Mouse (Mus musculus): ENCODE results near the gene Dnhd1. TPM values are rescaled to one million over a fixed set of nuclear protein-coding genes. Genes with fewer than 3 reads are reported as not detected.
"Not testable (repeated sequence)": the region's sequence is repeated elsewhere in the genome, so short reads cannot be mapped to it uniquely, and the experiment has no call there.

Dnhd1 gene
- polyA plus RNA-seq, 1 experiment from 2014 or later = 0.91 TPM

GRCm38 (mm10) chr7:105726144-105726979 lies 75.7 kb downstream of the Dnhd1 start:
- WGBS = 88% methylated on average over 4 of the region's 4 CpGs
- TF ChIP-seq CTCF (IDR thresholded peaks at IDR 0.05; ENCODE audit: low read depth) = peak; percentile 95
- H3K36me3 ChIP-seq (ENCODE audit: insufficient read depth, low read length) = 0 out of 2 replicates have a peak, but pooled peaks cover 6% of the 10 kb centered on the region
- no peak overlapping the region for H3K4me2 ChIP-seq (ENCODE audit: low read length)
- H3K9ac ChIP-seq (ENCODE audit: low read depth, low read length) = no peak overlapping the region
- H3K4me1 ChIP-seq (replicated peaks; ENCODE audit: insufficient read depth, low read length) = no peaks in the 10 kb centered on the region
- ATAC-seq (replicated peaks; ENCODE audit: low FRiP score, low read depth) (peak; percentile 77; the same call in 1 of the 2 replicates), DNase-seq (ENCODE audit: low spot score) (peak; percentile 93)
- no peaks in the 10 kb centered on the region for H3K27me3 ChIP-seq (ENCODE audit: insufficient read depth, low read length)
- no peak overlapping the region for H3K27ac ChIP-seq
- no peaks in the 10 kb centered on the region for H3K9me3 ChIP-seq (replicated peaks; ENCODE audit: low read length)
- no peak overlapping the region for H3K4me3 ChIP-seq (replicated peaks; ENCODE audit: low read depth, low read length)

DNA sequence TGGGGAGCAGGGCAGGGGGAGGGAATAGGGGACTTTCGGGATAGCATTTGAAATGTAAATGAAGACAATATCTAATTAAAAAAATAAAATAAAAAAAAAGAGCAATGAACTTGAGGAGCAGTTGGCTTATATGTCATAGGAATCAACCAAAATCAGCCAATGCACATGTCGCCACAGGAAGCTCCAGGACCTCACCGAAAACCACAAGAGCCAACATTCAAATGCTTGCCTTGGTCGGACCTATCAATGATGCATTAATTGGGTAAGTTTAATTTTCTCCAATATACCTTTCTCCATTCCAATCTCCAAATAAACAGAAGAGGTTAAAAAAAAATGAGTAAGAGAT lies 76.3 kb downstream of the Dnhd1 start:
- Histone ChIP-seq H3K4me2 (ENCODE audit: low read length) (no peak overlapping the region), H3K36me3 (ENCODE audit: insufficient read depth, low read length) (0 out of 2 replicates have a peak, but pooled peaks cover 9% of the 10 kb centered on the region), H3K4me3 (replicated peaks; ENCODE audit: low read depth, low read length) (no peak overlapping the region), H3K27me3 (ENCODE audit: insufficient read depth, low read length) (no peaks in the 10 kb centered on the region), H3K4me1 (replicated peaks; ENCODE audit: insufficient read depth, low read length) (no peaks in the 10 kb centered on the region), H3K9me3 (replicated peaks; ENCODE audit: low read length) (no peaks in the 10 kb centered on the region), H3K27ac (no peak overlapping the region), H3K9ac (ENCODE audit: low read depth, low read length) (no peak overlapping the region)
- DNase-seq (ENCODE audit: low spot score) (no peak), ATAC-seq (replicated peaks; ENCODE audit: low FRiP score, low read depth) (no peak)
- 96% methylated on average over 4 of the region's 4 CpGs for WGBS
- TF ChIP-seq CTCF (IDR thresholded peaks at IDR 0.05; ENCODE audit: low read depth) = no peak

DNA sequence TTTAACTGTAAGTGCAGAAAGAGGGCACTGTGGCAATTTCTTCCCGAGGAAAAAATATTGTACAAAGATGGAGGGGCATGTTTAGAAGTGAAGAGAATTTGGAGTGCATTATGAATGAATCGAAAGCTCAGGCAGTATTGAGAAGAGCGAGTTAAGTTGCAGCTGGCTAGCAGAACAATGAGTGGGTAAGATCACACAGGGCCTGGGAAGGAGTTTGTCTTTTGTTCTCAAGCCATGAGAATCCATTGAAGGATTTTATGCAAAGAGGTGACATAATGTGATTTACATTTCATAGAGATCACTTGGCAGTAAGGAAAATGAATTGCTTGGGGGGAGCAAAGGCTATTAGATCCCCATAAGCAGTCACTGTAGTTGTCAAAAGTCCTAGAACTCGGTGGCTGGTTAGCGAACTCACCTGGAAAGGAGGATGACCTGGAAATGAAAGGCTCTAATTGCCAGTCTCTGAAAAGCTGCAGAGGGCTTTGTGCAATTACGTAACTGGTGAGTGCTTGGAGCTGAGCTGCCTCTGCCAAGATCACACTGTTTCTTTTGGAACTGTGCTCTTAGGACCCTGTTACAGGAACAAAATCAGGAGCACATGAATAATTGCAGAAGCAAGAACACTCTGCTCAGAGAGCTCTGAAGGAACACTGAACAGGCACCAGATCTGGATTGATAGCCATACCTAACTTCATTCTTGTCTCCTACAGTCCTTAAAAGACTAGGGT lies 78.2 kb downstream of the Dnhd1 start:
- Histone ChIP-seq H3K9ac (ENCODE audit: low read depth, low read length) (no peak overlapping the region), H3K4me1 (replicated peaks; ENCODE audit: insufficient read depth, low read length) (no peaks in the 10 kb centered on the region), H3K27me3 (ENCODE audit: insufficient read depth, low read length) (no peaks in the 10 kb centered on the region), H3K36me3 (ENCODE audit: insufficient read depth, low read length) (peaks cover 28% of the 10 kb centered on the region), H3K27ac (no peak overlapping the region), H3K9me3 (replicated peaks; ENCODE audit: low read length) (no peaks in the 10 kb centered on the region), H3K4me3 (replicated peaks; ENCODE audit: low read depth, low read length) (no peak overlapping the region), H3K4me2 (ENCODE audit: low read length) (no peak overlapping the region)
- TF ChIP-seq CTCF (IDR thresholded peaks at IDR 0.05; ENCODE audit: low read depth) = no peak
- WGBS = 76% methylated on average over 6 of the region's 6 CpGs
- DNase-seq (ENCODE audit: low spot score) (no peak), ATAC-seq (replicated peaks; ENCODE audit: low FRiP score, low read depth) (no peak)

DNA sequence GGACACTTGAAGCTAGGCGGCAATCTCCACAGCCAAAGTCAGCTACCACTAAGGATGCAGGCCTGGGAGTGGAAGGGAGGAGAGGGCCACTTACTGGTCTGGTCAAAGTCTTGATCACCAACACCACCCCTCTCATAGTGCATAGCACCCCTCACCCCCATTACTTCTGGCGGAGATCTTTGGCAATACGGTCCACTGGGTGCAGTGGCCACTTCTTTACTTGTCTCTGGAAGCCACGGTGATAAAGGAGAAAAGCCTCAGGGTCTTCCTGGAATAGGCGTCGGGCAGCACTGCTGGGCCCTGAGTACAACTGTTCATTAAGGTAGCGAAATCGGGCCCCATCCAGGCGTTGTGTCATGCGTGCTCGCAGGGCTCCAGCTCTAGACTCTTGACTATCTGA lies 83.2 kb downstream of the Dnhd1 start:
- peaks cover 12% of the 10 kb centered on the region for H3K4me1 ChIP-seq (replicated peaks; ENCODE audit: insufficient read depth, low read length)
- DNase-seq (ENCODE audit: low spot score) (no peak), ATAC-seq (replicated peaks; ENCODE audit: low FRiP score, low read depth) (no peak)
- no peaks in the 10 kb centered on the region for H3K9me3 ChIP-seq (replicated peaks; ENCODE audit: low read length)
- H3K36me3 ChIP-seq (ENCODE audit: insufficient read depth, low read length) = peaks cover 34% of the 10 kb centered on the region
- no peak overlapping the region for H3K27ac ChIP-seq
- H3K9ac ChIP-seq (ENCODE audit: low read depth, low read length) = no peak overlapping the region
- TF ChIP-seq CTCF (IDR thresholded peaks at IDR 0.05; ENCODE audit: low read depth) = no peak
- no peak overlapping the region for H3K4me3 ChIP-seq (replicated peaks; ENCODE audit: low read depth, low read length)
- H3K4me2 ChIP-seq (ENCODE audit: low read length) = no peak overlapping the region
- 94% methylated on average over 11 of the region's 11 CpGs for WGBS
- H3K27me3 ChIP-seq (ENCODE audit: insufficient read depth, low read length) = no peaks in the 10 kb centered on the region

GRCm38 (mm10) chr7:105734826-105735225 lies 84.2 kb downstream of the Dnhd1 start:
- TF ChIP-seq CTCF (IDR thresholded peaks at IDR 0.05; ENCODE audit: low read depth) = no peak
- ATAC-seq (replicated peaks; ENCODE audit: low FRiP score, low read depth) = no peak
- Histone ChIP-seq H3K4me1 (replicated peaks; ENCODE audit: insufficient read depth, low read length) (peaks cover 13% of the 10 kb centered on the region), H3K27me3 (ENCODE audit: insufficient read depth, low read length) (no peaks in the 10 kb centered on the region), H3K4me2 (ENCODE audit: low read length) (no peak overlapping the region), H3K9me3 (replicated peaks; ENCODE audit: low read length) (no peaks in the 10 kb centered on the region), H3K9ac (ENCODE audit: low read depth, low read length) (no peak overlapping the region), H3K36me3 (ENCODE audit: insufficient read depth, low read length) (peaks cover 32% of the 10 kb centered on the region), H3K27ac (no peak overlapping the region), H3K4me3 (replicated peaks; ENCODE audit: low read depth, low read length) (no peak overlapping the region)
- DNase-seq (ENCODE audit: low spot score) = no peak
- 81% methylated on average over 8 of the region's 8 CpGs for WGBS

DNA sequence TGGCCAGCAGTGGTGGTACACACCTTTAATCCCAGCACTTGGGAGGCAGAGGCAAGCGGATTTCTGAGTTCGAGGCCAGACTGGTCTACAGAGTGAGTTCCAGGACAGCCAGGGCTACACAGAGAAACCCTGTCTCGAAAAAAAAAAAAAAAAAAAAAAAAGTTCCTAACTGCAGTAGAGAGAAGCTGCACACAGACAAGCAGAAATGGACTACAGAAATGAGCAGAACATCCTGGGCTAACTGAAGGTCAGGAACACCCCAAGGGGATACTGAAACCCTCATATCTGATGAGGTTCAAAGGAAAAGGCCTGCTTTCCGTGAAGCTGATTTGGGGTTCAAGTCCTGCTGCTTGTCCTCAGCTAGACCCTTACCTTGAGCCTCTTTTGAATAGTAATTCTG lies 84.8 kb downstream of the Dnhd1 start:
- not testable (repeated sequence) for H3K27me3 ChIP-seq (ENCODE audit: insufficient read depth, low read length); DNase-seq (ENCODE audit: low spot score); H3K9me3 ChIP-seq (replicated peaks; ENCODE audit: low read length); ATAC-seq (replicated peaks; ENCODE audit: low FRiP score, low read depth)
- Histone ChIP-seq H3K27ac (peak overlapping the region; percentile 95; the same call in 1 of the 2 replicates), H3K4me2 (ENCODE audit: low read length) (peak overlapping the region; percentile 76), H3K9ac (ENCODE audit: low read depth, low read length) (peak overlapping the region; percentile 90), H3K4me3 (replicated peaks; ENCODE audit: low read depth, low read length) (peak overlapping the region; percentile 88), H3K4me1 (replicated peaks; ENCODE audit: insufficient read depth, low read length) (peaks cover 13% of the 10 kb centered on the region), H3K36me3 (ENCODE audit: insufficient read depth, low read length) (peaks cover 34% of the 10 kb centered on the region)
- 41% methylated on average over 4 of the region's 4 CpGs for WGBS
